Mouse (Mus musculus) CD4-positive, CD25-positive, alpha-beta regulatory T cell, adult 2 months (primary cell): ENCODE measurements around the gene Slc35e2.
"Not testable (repeated sequence)": the region's sequence is repeated elsewhere in the genome, so short reads cannot be mapped to it uniquely, and the experiment has no call there.

Experiments
- DNase-seq: peaks from one replicate; pipeline ENCODE4 v3.0.0-alpha.2; 2012; ENCODE audit warnings: low read depth, low spot score

The Slc35e2 gene

DNA sequence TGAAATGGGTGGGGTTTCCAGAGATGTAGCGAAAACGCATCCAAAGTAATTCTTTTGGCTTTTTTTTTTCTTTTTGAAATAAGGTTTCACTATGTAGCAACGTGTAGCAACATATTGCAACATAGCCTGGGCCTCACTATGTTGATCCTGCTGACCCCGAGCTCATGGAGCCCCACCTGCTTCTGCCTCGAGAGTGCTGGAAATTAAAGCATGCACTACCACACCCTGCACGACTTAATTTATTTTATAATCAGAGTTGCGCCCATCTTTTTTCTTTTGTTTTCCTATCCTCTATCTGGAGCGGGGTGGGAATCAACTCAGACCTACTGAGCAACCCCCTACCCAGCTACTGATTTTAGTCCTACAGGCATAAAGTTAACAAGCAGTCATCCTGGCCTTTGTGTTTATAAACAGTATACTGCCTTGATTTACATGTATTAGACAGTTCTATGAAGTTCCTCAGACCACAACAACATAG is 68.4 kb downstream of the Slc35e2 start:
- DNase-seq = no peak

DNA sequence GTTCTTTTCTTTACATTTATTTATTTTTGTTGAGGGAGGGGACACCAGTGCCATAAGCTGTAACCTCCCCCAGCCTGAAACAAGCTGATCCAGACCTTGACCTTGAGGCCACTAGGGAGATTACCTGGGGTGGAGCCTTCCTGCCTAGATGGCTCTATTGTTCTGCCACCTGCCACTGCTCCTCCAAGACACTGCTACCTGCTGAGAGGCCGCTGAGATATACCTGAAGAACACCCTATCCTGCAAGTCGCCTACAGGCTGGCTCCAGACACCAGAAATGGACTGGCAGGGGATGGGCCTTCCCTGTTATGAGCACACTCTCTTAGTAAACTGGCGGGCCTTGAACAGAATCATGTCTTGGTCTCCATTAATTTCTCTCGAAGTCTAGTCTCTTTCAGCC is 69.0 kb downstream of the Slc35e2 start:
- DNase-seq = not testable (repeated sequence)

DNA sequence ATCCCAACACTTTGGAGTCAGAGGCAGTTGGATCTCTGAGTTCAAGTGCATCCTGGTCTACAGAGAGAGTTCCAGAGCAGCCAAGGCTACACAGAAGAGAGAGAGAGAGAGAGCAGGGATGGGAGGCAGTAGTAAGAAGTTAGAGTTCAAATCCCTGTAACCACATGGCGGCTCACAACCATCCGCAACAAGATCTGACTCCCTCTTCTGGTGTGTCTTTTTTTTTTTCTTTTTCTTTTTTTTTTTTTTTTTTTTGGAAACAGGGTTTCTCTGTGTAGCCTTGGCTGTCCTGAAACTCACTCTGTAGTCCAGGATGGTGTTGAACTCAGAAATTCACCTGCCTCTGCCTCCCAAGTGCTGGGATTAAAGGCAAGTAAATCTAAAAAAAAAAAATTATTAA is 70.9 kb downstream of the Slc35e2 start:
- DNase-seq = no peak
